Mouse (Mus musculus) spleen, embryonic (tissue): ENCODE measurements around the gene Gm47985.

ENCODE experiments used
- CTCF ChIA-PET: fragments of 350-600 bp; sonication (Branson Sonifier 250); formaldehyde crosslinking; loops from one replicate; lab custom pipeline; 2022; lab: Charles Lee

The Gm47985 gene

GRCm38 (mm10) chr1:151219045-151219444 is 36.7 kb downstream of the Gm47985 start:
- CTCF ChIA-PET = no interaction called here

GRCm38 (mm10) chr1:151220098-151220497 is 37.8 kb downstream of the Gm47985 start:
- CTCF ChIA-PET = no interaction called here

- CTCF ChIA-PET = no interaction called here
These were observed 40.4 kb downstream of the Gm47985 start for GRCm38 (mm10) chr1:151222561-151223267.

GRCm38 (mm10) chr1:151223377-151223776 is 41.0 kb downstream of the Gm47985 start:
- CTCF ChIA-PET = no interaction called here

GRCm38 (mm10) chr1:151224536-151224935 is 42.2 kb downstream of the Gm47985 start:
- CTCF ChIA-PET = no interaction called here

- CTCF ChIA-PET = no interaction called here
These were observed 45.2 kb downstream of the Gm47985 start for GRCm38 (mm10) chr1:151227506-151227905.

- CTCF ChIA-PET = no interaction called here
These were observed 46.1 kb downstream of the Gm47985 start for GRCm38 (mm10) chr1:151228320-151228989.

- CTCF ChIA-PET = no interaction called here
These were observed 50.0 kb downstream of the Gm47985 start for GRCm38 (mm10) chr1:151232346-151232745.

GRCm38 (mm10) chr1:151233756-151234155 is 51.4 kb downstream of the Gm47985 start:
- CTCF ChIA-PET = no interaction called here
